Mouse (Mus musculus) neutrophil, adult 65 days (primary cell): ENCODE results near the gene Pnliprp1. TPM values are rescaled to one million over a fixed set of nuclear protein-coding genes. Genes with fewer than 3 reads are reported as not detected.

Experiments used
- total RNA-seq: library from RNA; stranded (reverse); gene quantifications from 2 replicates; pipeline ENCODE4 v1.2.4, GENCODE M21; 2023

Pnliprp1 gene
- total RNA-seq = not detected in 2 replicates

GRCm38 (mm10) chr19:58728445-58729031 lies at the start of gene Pnliprp1:
Gene Pnliprp1 (plus strand): TSS chr19:58728887.

GRCm38 (mm10) chr19:58759423-58759822 lies 30.7 kb downstream of the Pnliprp1 start, which contains the start of gene Pnliprp2:
Gene Pnliprp2 (plus strand): TSS chr19:58759719.

Other genes with a start within 250 kb of the Pnliprp1 start
- not detected in 2 replicates for gene Ccdc172, start 216.9 kb upstream of the Pnliprp1 start, total RNA-seq
- not detected in 2 replicates for gene Pnlip, start 76.4 kb upstream of the Pnliprp1 start, total RNA-seq
- not detected in 2 replicates for gene Pnliprp2, start 30.8 kb downstream of the Pnliprp1 start, total RNA-seq
- gene 1700019N19Rik, start 65.6 kb downstream of the Pnliprp1 start, total RNA-seq = not detected in 2 replicates
- not detected in 2 replicates for gene Eno4, start 214.5 kb downstream of the Pnliprp1 start, total RNA-seq
- gene Hspa12a, start 214.8 kb downstream of the Pnliprp1 start, total RNA-seq = 5.5 and 6.8 TPM in 2 replicates